Mouse (Mus musculus): ENCODE results near the gene D10Wsu102e. TPM values are rescaled to one million over a fixed set of nuclear protein-coding genes. Genes with fewer than 3 reads are reported as not detected.

The D10Wsu102e gene
- polyA plus RNA-seq, 1 experiment from 2014 or later: 0.23 TPM

- ATAC-seq (ENCODE audit: low FRiP score, low TSS enrichment): no peak
- no peak overlapping the region for H3K4me2 ChIP-seq (replicated peaks; ENCODE audit: low read depth)
- no peaks in the 10 kb centered on the region for H3K36me3 ChIP-seq (ENCODE audit: control insufficient read depth, insufficient read depth, low read length)
- no peak overlapping the region for H3K27ac ChIP-seq (replicated peaks)
- WGBS: 82% methylated on average over 5 of the region's 5 CpGs
- no peak for TF ChIP-seq EP300 (optimal IDR thresholded peaks at IDR 0.05)
- TF ChIP-seq CTCF (IDR thresholded peaks at IDR 0.05; ENCODE audit: low read depth): no peak
- H3K4me1 ChIP-seq (replicated peaks; ENCODE audit: control insufficient read depth, insufficient read depth): no peaks in the 10 kb centered on the region
- no peak for DNase-seq (ENCODE audit: low spot score)
- no peak overlapping the region for H3K4me3 ChIP-seq (ENCODE audit: low read depth, low read length)
- H3K9me3 ChIP-seq (ENCODE audit: control insufficient read depth, low read length): no peaks in the 10 kb centered on the region
- no peak overlapping the region for H3K9ac ChIP-seq (ENCODE audit: low read length)
- H3K27me3 ChIP-seq (ENCODE audit: control insufficient read depth, insufficient read depth, low read length): peaks cover 4% of the 10 kb centered on the region; the same call in 1 of the 2 replicates
Measured at GRCm38 (mm10) chr10:83331811-83332210, 28.2 kb upstream of the D10Wsu102e start.

DNA sequence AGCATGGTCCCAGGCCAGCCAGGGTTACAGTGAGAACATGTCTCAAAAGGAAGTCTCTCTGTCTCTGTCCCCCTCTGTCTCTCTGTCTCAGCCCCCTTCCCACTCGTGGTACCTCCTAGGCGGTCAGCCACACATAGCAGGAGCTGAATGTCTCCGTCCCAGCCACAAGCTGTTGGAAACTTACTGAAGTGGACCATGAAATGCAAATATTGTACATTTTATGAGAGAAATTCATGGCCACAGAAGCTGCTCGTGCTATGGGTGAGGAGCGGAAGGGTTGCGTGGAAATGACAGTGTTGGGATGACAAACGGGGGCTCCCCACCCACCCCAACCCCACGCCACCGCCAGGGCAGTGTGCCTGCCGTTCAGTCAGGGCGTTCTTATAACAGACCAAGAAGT lies 27.4 kb upstream of the D10Wsu102e start:
- H3K27me3 ChIP-seq (ENCODE audit: control insufficient read depth, insufficient read depth, low read length): peaks cover 4% of the 10 kb centered on the region; the same call in 1 of the 2 replicates
- no peak for DNase-seq (ENCODE audit: low spot score)
- TF ChIP-seq CTCF (IDR thresholded peaks at IDR 0.05; ENCODE audit: low read depth) (no peak), EP300 (optimal IDR thresholded peaks at IDR 0.05) (no peak)
- no peaks in the 10 kb centered on the region for H3K9me3 ChIP-seq (ENCODE audit: control insufficient read depth, low read length)
- 83% methylated on average over 11 of the region's 11 CpGs for WGBS
- no peak for ATAC-seq (ENCODE audit: low FRiP score, low TSS enrichment)
- H3K36me3 ChIP-seq (ENCODE audit: control insufficient read depth, insufficient read depth, low read length): no peaks in the 10 kb centered on the region
- H3K4me1 ChIP-seq (replicated peaks; ENCODE audit: control insufficient read depth, insufficient read depth): no peaks in the 10 kb centered on the region
- no peak overlapping the region for H3K4me2 ChIP-seq (replicated peaks; ENCODE audit: low read depth)
- no peak overlapping the region for H3K4me3 ChIP-seq (ENCODE audit: low read depth, low read length)
- no peak overlapping the region for H3K27ac ChIP-seq (replicated peaks)
- H3K9ac ChIP-seq (ENCODE audit: low read length): no peak overlapping the region

GRCm38 (mm10) chr10:83336336-83336735 lies 23.7 kb upstream of the D10Wsu102e start:
- Histone ChIP-seq H3K4me2 (replicated peaks; ENCODE audit: low read depth) (no peak overlapping the region), H3K4me3 (ENCODE audit: low read depth, low read length) (no peak overlapping the region), H3K9ac (ENCODE audit: low read length) (no peak overlapping the region), H3K9me3 (ENCODE audit: control insufficient read depth, low read length) (no peaks in the 10 kb centered on the region), H3K36me3 (ENCODE audit: control insufficient read depth, insufficient read depth, low read length) (no peaks in the 10 kb centered on the region), H3K4me1 (replicated peaks; ENCODE audit: control insufficient read depth, insufficient read depth) (no peaks in the 10 kb centered on the region), H3K27me3 (ENCODE audit: control insufficient read depth, insufficient read depth, low read length) (peaks cover 4% of the 10 kb centered on the region; the same call in 1 of the 2 replicates), H3K27ac (replicated peaks) (no peak overlapping the region)
- ATAC-seq (ENCODE audit: low FRiP score, low TSS enrichment) (no peak), DNase-seq (ENCODE audit: low spot score) (no peak)
- no peak for TF ChIP-seq CTCF (IDR thresholded peaks at IDR 0.05; ENCODE audit: low read depth)
- no peak for TF ChIP-seq EP300 (optimal IDR thresholded peaks at IDR 0.05)
- 37% methylated on average over 7 of the region's 7 CpGs for WGBS

- peaks cover 4% of the 10 kb centered on the region; the same call in 1 of the 2 replicates for H3K27me3 ChIP-seq (ENCODE audit: control insufficient read depth, insufficient read depth, low read length)
- no peaks in the 10 kb centered on the region for H3K4me1 ChIP-seq (replicated peaks; ENCODE audit: control insufficient read depth, insufficient read depth)
- peak within 1 kb of the TSS; percentile 96 for H3K4me2 ChIP-seq (replicated peaks; ENCODE audit: low read depth)
- H3K4me3 ChIP-seq (ENCODE audit: low read depth, low read length): peak within 1 kb of the TSS; percentile 50
- no peaks in the 10 kb centered on the region for H3K36me3 ChIP-seq (ENCODE audit: control insufficient read depth, insufficient read depth, low read length)
- peak within 1 kb of the TSS; percentile 58 for H3K9ac ChIP-seq (ENCODE audit: low read length)
- peak; percentile 77 for DNase-seq (ENCODE audit: low spot score)
- no peak within 1 kb of the TSS for H3K27ac ChIP-seq (replicated peaks)
- no peaks in the 10 kb centered on the region for H3K9me3 ChIP-seq (ENCODE audit: control insufficient read depth, low read length)
- WGBS: under 1% methylated on average over 79 of the region's 102 CpGs
- ATAC-seq (ENCODE audit: low FRiP score, low TSS enrichment): peak; percentile 90
- no peak for TF ChIP-seq CTCF (IDR thresholded peaks at IDR 0.05; ENCODE audit: low read depth)
- TF ChIP-seq EP300 (optimal IDR thresholded peaks at IDR 0.05): no peak
Measured at GRCm38 (mm10) chr10:83337159-83337951, 22.7 kb upstream of the D10Wsu102e start, which contains the start of gene Slc41a2. Slc41a2 (minus strand) TSS chr10:83337882.

- Histone ChIP-seq H3K9me3 (ENCODE audit: control insufficient read depth, low read length) (no peaks in the 10 kb centered on the region), H3K4me2 (replicated peaks; ENCODE audit: low read depth) (peak overlapping the region; percentile 96), H3K27ac (replicated peaks) (no peak overlapping the region), H3K36me3 (ENCODE audit: control insufficient read depth, insufficient read depth, low read length) (no peaks in the 10 kb centered on the region), H3K9ac (ENCODE audit: low read length) (no peak overlapping the region; the same call in 1 of the 2 replicates), H3K27me3 (ENCODE audit: control insufficient read depth, insufficient read depth, low read length) (peaks cover 4% of the 10 kb centered on the region; the same call in 1 of the 2 replicates), H3K4me1 (replicated peaks; ENCODE audit: control insufficient read depth, insufficient read depth) (no peaks in the 10 kb centered on the region), H3K4me3 (ENCODE audit: low read depth, low read length) (peak overlapping the region; percentile 50)
- DNase-seq (ENCODE audit: low spot score) (no peak), ATAC-seq (ENCODE audit: low FRiP score, low TSS enrichment) (no peak)
- 44% methylated on average over 8 of the region's 9 CpGs for WGBS
- TF ChIP-seq CTCF (IDR thresholded peaks at IDR 0.05; ENCODE audit: low read depth) (no peak), EP300 (optimal IDR thresholded peaks at IDR 0.05) (no peak)
Measured at GRCm38 (mm10) chr10:83337971-83338598, 21.9 kb upstream of the D10Wsu102e start.
